Mouse (Mus musculus) CD4-positive helper T cell, adult 2 months (primary cell): ENCODE results near the gene Xpnpep2.

Experiments
- DNase-seq: peaks from one replicate; pipeline ENCODE4 v3.0.0-alpha.2; 2012; ENCODE audit warnings: low read depth, missing footprints, low spot score

Xpnpep2 gene

DNA sequence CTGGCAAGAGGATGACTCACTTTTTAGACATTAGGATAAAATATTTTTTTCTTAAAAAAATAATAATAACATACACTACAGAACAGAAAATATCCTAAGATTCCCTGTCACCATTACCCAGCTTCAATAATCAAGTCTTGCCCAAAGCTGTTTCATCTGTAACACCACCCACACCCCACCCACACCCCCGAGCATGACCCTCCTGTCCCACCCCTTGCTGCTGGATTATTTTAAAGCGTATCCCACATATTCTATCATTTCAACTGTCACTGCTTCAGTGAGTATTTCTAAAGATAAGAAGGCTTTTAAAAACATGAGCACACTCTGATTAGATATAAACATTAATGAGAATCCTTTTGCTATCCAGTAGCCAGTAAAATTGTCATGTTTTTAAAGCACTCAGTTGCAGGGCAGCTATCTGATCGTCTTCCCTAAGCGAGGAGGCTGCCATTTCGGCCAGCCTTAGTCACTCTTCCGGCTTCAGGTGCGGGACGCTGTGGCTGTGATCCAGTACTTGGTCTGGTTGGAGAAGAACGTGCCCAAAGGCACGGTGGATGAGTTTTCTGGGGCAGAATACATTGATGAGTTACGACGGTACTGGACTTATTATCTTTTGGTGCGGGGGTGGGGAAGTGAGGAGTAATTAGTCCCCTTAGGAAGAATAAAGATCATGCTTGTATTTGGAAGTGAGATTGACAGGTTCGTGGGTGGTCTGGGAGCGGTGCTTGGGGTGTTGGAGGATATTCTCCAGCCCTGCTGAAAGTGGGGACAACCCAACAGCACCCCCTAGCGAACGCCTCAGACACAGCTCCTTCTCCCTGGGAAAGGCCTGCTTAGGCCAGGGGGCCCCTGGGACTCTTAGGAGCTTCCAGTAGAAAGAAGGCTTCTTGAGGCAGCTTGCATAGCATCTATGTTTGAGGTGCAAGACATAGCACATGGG is 15.9 kb downstream of the Xpnpep2 start:
- peak; percentile 50 for DNase-seq

- no peak for DNase-seq
Observed at GRCm38 (mm10) chrX:48126903-48127476, 18.5 kb downstream of the Xpnpep2 start.

GRCm38 (mm10) chrX:48127502-48128218 is 19.1 kb downstream of the Xpnpep2 start:
- peak; percentile 29 for DNase-seq

DNA sequence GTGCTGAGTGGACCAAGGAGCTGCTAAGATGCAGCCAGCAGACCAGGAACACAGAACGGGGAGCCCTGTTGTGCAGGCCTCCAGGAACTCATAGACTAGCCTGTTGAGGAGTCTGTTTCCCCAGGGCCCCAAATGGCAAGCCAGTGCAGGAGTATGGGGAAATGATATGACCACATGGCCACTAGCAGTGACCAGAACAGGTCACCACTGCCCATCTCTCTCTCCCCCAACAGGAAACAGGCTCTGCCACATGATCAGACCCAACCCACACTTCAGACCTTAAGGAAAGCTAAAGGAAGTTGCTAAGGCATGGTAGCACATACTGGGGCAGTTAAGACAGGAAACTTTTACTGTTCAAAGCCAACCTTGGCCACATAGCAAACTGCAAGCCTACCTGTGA is 20.6 kb downstream of the Xpnpep2 start:
- no peak for DNase-seq

DNA sequence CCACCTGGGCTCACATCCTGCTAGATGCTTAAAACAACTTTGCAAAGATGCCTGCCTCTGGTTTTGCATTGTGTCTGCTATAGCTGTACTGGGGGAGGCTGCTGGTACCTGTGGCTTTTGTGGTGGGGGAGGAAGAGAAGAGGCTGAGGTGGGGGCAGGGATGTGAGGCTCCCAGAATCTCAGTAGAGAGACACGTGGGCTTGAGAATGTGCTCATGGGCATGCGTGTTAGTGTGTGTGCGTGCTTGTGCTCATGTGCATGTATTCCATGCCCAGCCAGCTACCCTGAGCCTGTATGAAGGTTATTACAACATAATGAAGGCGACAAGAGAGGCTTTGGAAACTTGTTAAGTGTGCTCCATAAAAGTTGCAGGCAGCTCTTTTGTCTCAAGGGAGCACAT is 28.4 kb downstream of the Xpnpep2 start:
- DNase-seq = peak; percentile 79

- peak; percentile 40 for DNase-seq
Observed at GRCm38 (mm10) chrX:48138011-48138410, 29.5 kb downstream of the Xpnpep2 start.

DNA sequence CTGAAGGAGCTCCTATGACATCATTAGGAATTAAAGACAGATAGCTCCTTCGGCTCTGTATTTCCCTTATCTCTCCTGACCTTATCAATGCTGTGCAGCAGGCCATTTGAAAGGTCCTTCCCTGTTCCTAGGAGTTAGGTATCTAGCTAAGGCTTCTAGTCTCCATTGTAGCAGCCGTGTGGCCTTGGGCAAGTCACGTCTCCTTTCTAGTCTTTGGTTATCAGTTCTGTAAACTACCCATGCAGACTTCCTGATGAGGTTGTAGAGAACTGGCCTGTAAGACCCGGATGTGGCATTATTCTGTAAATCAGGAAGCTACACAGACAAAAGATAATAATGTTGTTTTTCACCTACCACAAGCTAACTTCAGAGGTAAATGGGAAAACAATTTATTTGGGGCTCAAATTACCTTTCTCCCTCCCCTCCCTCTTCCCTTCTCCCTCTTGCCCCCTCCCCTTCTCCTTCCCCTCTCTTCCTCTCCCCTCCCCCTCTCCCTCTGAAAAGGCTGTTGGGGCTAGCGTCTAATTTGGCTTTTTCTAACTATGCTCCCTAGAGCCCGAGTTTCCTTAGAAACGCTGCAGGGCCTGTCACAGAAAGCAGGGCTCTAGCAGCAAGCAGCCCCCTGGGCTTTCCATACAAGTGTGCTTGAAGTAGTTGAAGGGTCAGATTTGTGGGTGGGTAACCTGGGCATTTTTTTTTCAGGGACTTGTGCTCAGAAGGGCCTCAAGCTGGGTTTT is 30.2 kb downstream of the Xpnpep2 start:
- DNase-seq = peak; percentile 67

GRCm38 (mm10) chrX:48139368-48140285 is 31.1 kb downstream of the Xpnpep2 start:
- DNase-seq = peak; percentile 39

GRCm38 (mm10) chrX:48140286-48140877 is 31.9 kb downstream of the Xpnpep2 start:
- DNase-seq = peak; percentile 26

DNA sequence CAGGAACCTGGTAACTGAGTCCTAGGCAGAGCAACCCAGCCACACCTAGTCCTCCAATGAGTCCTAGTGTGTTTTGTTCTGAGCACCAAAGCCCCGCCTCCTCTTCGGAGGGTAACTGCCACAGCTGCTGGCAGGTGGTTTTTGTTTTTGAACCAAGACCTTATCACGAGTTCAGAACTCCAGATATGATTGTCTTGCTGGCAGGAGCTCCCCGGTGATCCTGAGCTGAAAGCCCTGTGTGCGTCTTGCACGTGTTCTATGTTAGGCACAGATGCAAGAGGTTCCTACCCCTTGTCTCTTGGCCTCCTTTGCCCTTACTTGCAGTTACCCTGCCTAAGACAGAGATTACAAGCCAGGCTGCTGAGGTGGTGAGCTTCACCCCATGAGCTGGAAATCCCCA is 33.0 kb downstream of the Xpnpep2 start:
- DNase-seq = peak; percentile 82

DNA sequence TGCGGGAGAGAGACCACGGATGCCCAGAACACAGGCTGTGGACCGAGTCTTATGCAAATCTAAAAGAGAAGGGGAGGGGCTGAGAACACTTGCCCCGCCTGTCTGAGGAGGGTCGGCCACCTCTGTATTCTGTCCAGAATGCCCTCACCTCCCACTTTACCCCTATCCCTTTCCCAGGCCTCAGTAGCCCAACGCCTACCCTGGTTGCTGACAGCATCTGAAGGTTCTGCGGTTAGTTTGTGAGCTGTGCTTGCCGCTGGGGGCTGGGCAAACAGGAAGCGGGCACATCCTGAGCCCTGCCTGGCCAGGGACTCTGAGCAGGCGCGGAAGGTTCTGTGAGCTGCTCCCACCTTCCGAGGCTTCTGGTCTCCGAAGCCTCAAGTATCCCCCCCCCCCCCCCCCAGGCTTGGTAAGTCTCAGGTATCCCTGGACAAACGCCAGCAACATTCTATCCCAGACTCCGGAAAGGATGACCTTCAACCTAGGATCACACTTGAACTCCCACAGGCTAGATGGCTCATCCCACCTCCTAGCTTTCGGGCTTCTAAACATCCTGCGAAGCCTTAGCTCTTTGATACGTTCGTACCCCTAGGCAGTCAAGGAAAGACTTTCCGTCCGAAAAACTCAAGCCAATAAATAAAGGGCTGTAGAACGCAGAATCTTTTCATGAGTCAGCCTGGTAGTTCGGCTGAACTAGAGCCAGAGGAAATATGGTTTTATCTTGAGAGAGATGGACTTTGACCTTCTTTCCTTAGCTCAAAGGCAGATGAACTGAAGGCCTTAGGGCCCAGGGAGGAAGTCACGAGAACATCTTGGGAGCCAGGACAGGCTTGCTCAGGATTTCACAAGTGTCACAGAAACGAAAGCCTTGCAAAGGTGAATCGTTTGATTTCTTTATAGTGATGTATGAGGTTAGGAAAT is 35.1 kb downstream of the Xpnpep2 start:
- peak; percentile 83 for DNase-seq

GRCm38 (mm10) chrX:48146262-48146661 is 37.7 kb downstream of the Xpnpep2 start, which contains the start of gene Sash3:
Gene Sash3 (plus strand): TSS chrX:48146436.
- peak; percentile 81 for DNase-seq

GRCm38 (mm10) chrX:48147226-48147625 is 38.7 kb downstream of the Xpnpep2 start:
- peak; percentile 58 for DNase-seq

GRCm38 (mm10) chrX:48147741-48148186 is 39.2 kb downstream of the Xpnpep2 start:
- DNase-seq = peak; percentile 76

DNA sequence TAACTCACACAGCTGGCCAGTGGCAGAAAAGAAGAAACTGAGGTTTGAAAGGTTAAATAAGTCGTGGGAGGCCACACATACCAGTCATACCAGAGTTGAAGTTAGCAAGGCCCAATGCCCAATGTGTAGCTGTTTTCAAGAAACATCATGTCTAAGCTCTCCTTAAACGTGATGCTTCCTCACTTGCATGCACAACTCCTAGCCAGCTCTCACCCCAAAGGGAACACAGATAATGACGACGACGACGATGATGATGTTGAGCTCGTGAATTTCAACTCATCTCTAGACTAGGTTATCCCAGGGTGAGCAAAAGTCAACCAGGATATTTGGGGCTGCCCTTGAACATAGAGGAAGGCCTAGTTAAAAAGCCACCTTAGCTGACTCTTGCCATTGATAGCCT is 43.6 kb downstream of the Xpnpep2 start:
- no peak for DNase-seq

DNA sequence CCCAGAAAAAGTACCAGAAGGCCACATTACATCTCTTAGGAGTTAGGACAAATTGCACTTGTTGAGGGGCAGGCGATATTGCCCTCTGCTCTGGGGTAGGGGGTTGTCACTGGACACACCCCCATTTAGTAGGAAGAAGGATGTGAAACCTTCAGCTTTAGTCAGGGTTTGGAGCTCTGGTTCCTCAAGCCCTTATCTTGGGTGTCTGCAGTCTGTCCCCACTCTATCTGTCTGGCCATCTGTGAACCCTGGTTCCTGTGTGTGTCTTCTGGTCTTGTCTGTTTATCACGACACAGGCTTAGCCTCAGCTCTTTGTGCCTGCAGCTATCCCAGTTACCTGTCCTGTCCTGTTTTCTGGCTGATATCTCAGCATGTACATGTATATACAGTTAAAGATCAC is 44.9 kb downstream of the Xpnpep2 start:
- DNase-seq = no peak

DNA sequence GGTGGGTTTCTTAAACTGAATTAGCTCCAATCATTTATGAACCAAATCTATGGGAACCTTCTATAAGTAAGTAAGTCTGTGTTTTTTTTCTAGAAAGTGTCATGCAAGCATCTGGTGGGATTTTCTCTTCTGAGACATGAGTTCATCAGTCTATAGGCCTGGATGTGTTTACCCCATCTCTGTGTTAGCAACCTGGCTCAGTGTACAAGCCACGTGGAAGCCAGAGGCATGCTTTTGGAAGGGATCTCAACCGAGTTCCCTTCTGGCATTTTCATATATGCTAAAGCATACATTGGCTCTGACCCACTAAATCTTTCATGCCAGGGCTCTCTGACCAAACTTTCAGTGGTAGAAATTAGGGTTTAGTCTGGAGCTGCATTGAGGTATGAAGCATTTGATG is 45.4 kb downstream of the Xpnpep2 start:
- no peak for DNase-seq

- DNase-seq = no peak
Observed at GRCm38 (mm10) chrX:48155489-48155888, 47.0 kb downstream of the Xpnpep2 start.

- DNase-seq = no peak
Observed at GRCm38 (mm10) chrX:48157396-48157795, 48.9 kb downstream of the Xpnpep2 start.
